Mouse (Mus musculus) megakaryocyte, embryonic 14.5 days (primary cell): ENCODE results near the gene Wdr62.

Experiments
- FLI1 ChIP-seq: IDR thresholded peaks from 2 replicates; pipeline ENCODE4 v1.6.1; 2012; ENCODE audit warnings: low read length, inconsistent platforms, mixed read lengths
- GATA1 ChIP-seq: IDR thresholded peaks from 3 replicates; pipeline ENCODE4 v1.6.1; 2012; ENCODE audit warnings: mixed read lengths, low read length, inconsistent platforms, borderline replicate concordance

DNA sequence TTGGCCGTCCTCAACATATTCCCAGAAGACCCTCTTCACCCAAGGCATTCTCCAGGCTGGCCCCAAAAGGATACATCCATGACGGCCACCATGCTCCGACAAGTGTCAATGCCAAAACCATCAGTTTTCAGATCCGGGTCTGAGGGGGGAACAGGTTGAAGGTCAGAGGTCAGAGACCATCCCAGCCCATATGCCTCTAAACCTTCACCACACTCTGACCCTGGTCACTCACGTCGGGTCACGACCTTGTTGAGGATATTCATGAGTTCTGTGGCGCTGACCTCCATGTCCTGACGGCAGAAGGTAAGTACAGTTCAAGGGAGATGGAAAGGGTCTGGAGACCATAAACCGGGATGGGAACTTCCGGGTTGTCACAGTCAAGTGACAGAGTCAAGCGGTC, 88.1 kb downstream of the Wdr62 start:
- no peak for TF ChIP-seq GATA1
- TF ChIP-seq FLI1: no peak
